Mouse (Mus musculus): ENCODE measurements at regions not wholly inside any gene's neighbourhood (a gene's known extent, or its start where the extent isn't known, plus 50 kb on each side); places are given as distances from the start of the nearest gene placed in this dataset.

DNA sequence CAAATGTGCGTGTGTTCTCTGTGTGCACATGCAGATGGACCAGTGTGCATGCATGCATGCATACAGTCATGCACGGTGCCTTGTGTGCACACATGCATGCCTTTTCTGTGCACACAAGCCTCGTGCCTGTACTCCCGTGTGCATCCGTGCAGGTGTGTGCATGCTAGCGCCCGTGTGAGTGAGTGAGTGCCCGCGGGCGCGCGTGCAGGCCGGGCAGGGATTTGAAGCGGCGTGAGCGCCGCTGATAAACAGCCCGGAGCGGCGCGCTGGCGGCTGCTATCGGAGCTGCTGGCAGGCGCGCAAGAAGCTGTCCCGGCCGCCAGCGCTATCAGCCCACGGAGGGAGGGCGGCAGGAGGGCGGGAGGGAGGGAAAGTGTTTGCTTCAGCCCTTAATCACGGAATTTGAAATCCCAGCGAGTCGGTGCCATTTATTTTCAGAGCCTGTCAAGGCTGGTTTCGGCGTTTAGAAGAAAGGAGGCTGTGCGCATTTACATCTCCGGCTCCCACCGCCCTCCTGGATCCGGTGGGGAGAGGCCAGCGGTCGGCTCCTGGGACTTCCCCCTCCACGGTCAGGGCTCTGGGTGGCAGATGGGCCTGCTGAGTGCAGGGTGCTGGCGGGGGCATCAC lies 82.1 kb downstream of the Cstad start:
- DNase-seq (ENCODE audit: low read depth, low spot score), result no peak

DNA sequence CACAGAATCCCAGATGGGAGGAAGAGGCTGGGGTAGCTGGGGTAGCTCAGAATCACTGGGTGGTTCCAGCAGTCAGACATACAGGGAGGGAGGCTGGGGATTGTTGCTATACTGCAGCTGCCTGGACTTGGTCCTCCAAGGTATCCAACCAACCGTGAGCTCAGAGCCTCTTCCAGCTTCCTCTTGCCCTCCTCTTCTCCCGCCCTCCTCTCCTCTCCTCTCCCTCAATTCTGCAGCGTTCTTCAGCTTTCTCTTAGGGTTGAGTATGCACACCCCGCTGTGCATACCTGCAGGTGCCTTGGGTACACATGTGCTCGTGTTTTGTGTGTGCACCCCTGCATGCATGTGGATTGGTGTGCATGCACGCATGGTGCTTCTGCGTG lies 81.6 kb downstream of the Cstad start:
- DNase-seq (ENCODE audit: low read depth, low spot score), result no peak

- no peak for DNase-seq (ENCODE audit: low read depth, low spot score)
Observed at GRCm38 (mm10) chr2:30675839-30676238, 81.0 kb downstream of the Cstad start.

DNA sequence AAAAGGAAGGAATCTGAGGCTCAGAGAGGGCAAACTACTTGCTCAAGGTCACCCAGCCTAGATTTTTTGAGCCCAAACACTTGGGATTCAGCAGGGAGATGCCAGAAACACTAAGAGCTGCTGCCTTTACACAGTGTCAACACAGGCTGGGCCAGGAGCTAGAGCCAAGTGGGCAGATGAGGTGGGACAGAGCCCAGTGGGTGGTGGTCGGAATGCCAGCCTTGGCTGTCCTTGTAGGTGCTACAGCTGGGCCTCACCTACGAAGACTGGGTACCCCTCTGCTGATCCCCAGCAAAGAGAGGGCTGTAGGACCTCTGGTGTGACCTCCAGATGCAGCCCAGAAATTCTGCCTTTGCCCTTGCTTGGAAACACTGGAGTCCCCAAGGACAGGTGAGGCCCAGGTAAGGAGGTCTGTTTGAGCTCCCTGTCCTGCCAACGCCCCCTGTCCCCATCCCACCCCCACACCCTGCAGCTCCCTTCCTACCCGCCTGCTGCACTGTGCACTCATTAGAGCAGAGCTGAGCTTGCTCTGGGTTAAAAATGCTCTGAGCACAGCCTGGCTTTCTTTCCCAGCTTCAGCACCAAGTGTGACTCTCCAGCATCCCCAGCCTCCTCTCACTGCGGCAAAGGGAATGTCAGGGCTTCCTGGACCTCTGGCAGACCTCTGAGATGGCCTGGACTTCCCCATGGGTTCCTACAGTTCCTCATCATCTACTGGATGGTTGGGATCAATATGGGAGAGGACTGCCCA lies 76.2 kb downstream of the Cstad start:
- no peak for DNase-seq (ENCODE audit: low read depth, low spot score)

- DNase-seq (ENCODE audit: low read depth, low spot score), result no peak
Observed at GRCm38 (mm10) chr2:30667468-30667867, 72.6 kb downstream of the Cstad start.

DNA sequence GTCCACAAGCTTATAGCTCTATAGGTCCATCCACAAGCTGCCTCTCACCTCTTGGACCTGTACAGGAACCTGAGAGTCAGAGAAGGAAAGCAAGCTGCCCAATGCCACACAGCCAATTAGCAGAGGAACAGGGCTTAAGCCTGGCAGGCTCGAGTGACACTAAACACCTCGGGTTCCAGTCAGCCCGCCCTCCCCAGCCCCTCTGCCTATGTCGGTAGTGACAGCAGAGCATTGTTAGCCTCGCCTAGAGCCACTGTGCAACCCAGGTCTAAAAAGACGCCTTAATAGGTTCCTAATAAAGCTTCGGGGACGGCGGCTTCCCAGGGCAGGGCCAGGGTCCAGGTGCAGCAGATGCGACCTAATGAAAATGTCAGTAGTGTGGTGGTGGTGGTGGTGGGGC lies 66.3 kb downstream of the Cstad start:
- no peak for DNase-seq (ENCODE audit: low read depth, low spot score)

GRCm38 (mm10) chr2:30660613-30660991 lies 65.8 kb downstream of the Cstad start:
- DNase-seq (ENCODE audit: low read depth, low spot score), result no peak

GRCm38 (mm10) chr2:30659836-30660612 lies 65.2 kb downstream of the Cstad start:
- no peak for DNase-seq (ENCODE audit: low read depth, low spot score)

- no peak for DNase-seq (ENCODE audit: low read depth, low spot score)
Observed at GRCm38 (mm10) chr2:30658844-30659555, 64.2 kb downstream of the Cstad start.

Measured in CD4-positive helper T cell, adult 2 months (primary cell).